Mouse (Mus musculus): Measurements from ENCODE around the gene Ankmy1. TPM values are rescaled to one million over a fixed set of nuclear protein-coding genes. Genes with fewer than 3 reads are reported as not detected.

Ankmy1 gene
- total and polyA plus RNA-seq, 2 experiments, result 0.09 TPM; not detected in 1

GRCm38 (mm10) chr1:92881982-92882381 lies 20.7 kb downstream of the Ankmy1 start:
- Histone ChIP-seq H3K9ac (ENCODE audit: low read depth, low read length) (no peak overlapping the region), H3K27me3 (ENCODE audit: control insufficient read depth, insufficient read depth, low read length) (no peaks in the 10 kb centered on the region), H3K27ac (replicated peaks; ENCODE audit: insufficient read depth, low read depth, low read length) (no peak overlapping the region), H3K4me3 (ENCODE audit: insufficient read depth, low read depth, low read length) (no peak overlapping the region), H3K4me1 (ENCODE audit: control insufficient read depth, insufficient read depth, low read length) (no peaks in the 10 kb centered on the region), H3K79me2 (ENCODE audit: control insufficient read depth, insufficient read depth, low read length) (no peaks in the 10 kb centered on the region), H3K36me3 (ENCODE audit: control insufficient read depth, insufficient read depth, low read length) (no peaks in the 10 kb centered on the region)
- no peak for TF ChIP-seq POLR2A (IDR thresholded peaks at IDR 0.05; ENCODE audit: extremely low read depth, insufficient read depth, low read length)
- 84% methylated on average over 6 of the region's 6 CpGs for WGBS
- DNase-seq (ENCODE audit: extremely low read depth, low read depth, low spot score), result no peak

- H3K36me3 ChIP-seq (ENCODE audit: control insufficient read depth, insufficient read depth, low read length), result no peaks in the 10 kb centered on the region
Observed at GRCm38 (mm10) chr1:92880101-92880500, 22.6 kb downstream of the Ankmy1 start.

GRCm38 (mm10) chr1:92879266-92879665 lies 23.4 kb downstream of the Ankmy1 start:
- Histone ChIP-seq H3K36me3 (ENCODE audit: control insufficient read depth, insufficient read depth, low read length) (no peaks in the 10 kb centered on the region), H3K4me3 (ENCODE audit: insufficient read depth, low read depth, low read length) (no peak overlapping the region), H3K9ac (ENCODE audit: low read depth, low read length) (no peak overlapping the region), H3K4me1 (ENCODE audit: control insufficient read depth, insufficient read depth, low read length) (no peaks in the 10 kb centered on the region), H3K27me3 (ENCODE audit: control insufficient read depth, insufficient read depth, low read length) (no peaks in the 10 kb centered on the region), H3K79me2 (ENCODE audit: control insufficient read depth, insufficient read depth, low read length) (no peaks in the 10 kb centered on the region), H3K27ac (replicated peaks; ENCODE audit: insufficient read depth, low read depth, low read length) (no peak overlapping the region)
- TF ChIP-seq POLR2A (IDR thresholded peaks at IDR 0.05; ENCODE audit: extremely low read depth, insufficient read depth, low read length), result no peak
- no peak for TF ChIP-seq CTCF (IDR thresholded peaks at IDR 0.05; ENCODE audit: low read depth, low read length)
- WGBS, result 92% methylated on average over 12 of the region's 12 CpGs
- no peak for DNase-seq (ENCODE audit: extremely low read depth, low read depth, low spot score)

More at GRCm38 (mm10) chr1:92880101-92880500, 22.6 kb downstream of the Ankmy1 start:
- Histone ChIP-seq H3K9ac (ENCODE audit: low read depth, low read length) (no peak overlapping the region), H3K4me1 (ENCODE audit: control insufficient read depth, insufficient read depth, low read length) (no peaks in the 10 kb centered on the region), H3K27me3 (ENCODE audit: control insufficient read depth, insufficient read depth, low read length) (no peaks in the 10 kb centered on the region), H3K27ac (replicated peaks; ENCODE audit: insufficient read depth, low read depth, low read length) (no peak overlapping the region), H3K4me3 (ENCODE audit: insufficient read depth, low read depth, low read length) (no peak overlapping the region), H3K79me2 (ENCODE audit: control insufficient read depth, insufficient read depth, low read length) (no peaks in the 10 kb centered on the region)
- TF ChIP-seq POLR2A (IDR thresholded peaks at IDR 0.05; ENCODE audit: extremely low read depth, insufficient read depth, low read length), result no peak
- no peak for TF ChIP-seq CTCF (IDR thresholded peaks at IDR 0.05; ENCODE audit: low read depth, low read length)
- DNase-seq (ENCODE audit: extremely low read depth, low read depth, low spot score), result no peak
- 88% methylated on average over 5 of the region's 5 CpGs for WGBS

- H3K79me2 ChIP-seq (ENCODE audit: control insufficient read depth, insufficient read depth, low read length), result no peaks in the 10 kb centered on the region
- no peaks in the 10 kb centered on the region for H3K27me3 ChIP-seq (ENCODE audit: control insufficient read depth, insufficient read depth, low read length)
- 77% methylated on average over 13 of the region's 13 CpGs for WGBS
- H3K27ac ChIP-seq (replicated peaks; ENCODE audit: insufficient read depth, low read depth, low read length), result no peak overlapping the region
- no peak overlapping the region for H3K9ac ChIP-seq (ENCODE audit: low read depth, low read length)
- no peak for DNase-seq (ENCODE audit: extremely low read depth, low read depth, low spot score)
- H3K36me3 ChIP-seq (ENCODE audit: control insufficient read depth, insufficient read depth, low read length), result no peaks in the 10 kb centered on the region
- no peak for TF ChIP-seq CTCF (IDR thresholded peaks at IDR 0.05; ENCODE audit: low read depth, low read length)
- no peak for TF ChIP-seq POLR2A (IDR thresholded peaks at IDR 0.05; ENCODE audit: extremely low read depth, insufficient read depth, low read length)
- no peak overlapping the region for H3K4me3 ChIP-seq (ENCODE audit: insufficient read depth, low read depth, low read length)
- H3K4me1 ChIP-seq (ENCODE audit: control insufficient read depth, insufficient read depth, low read length), result no peaks in the 10 kb centered on the region
Observed at GRCm38 (mm10) chr1:92878066-92878741, 24.5 kb downstream of the Ankmy1 start.

- no peak for DNase-seq (ENCODE audit: extremely low read depth, low read depth, low spot score)
- H3K27me3 ChIP-seq (ENCODE audit: control insufficient read depth, insufficient read depth, low read length), result no peaks in the 10 kb centered on the region
- no peak overlapping the region for H3K4me3 ChIP-seq (ENCODE audit: insufficient read depth, low read depth, low read length)
- no peak overlapping the region for H3K9ac ChIP-seq (ENCODE audit: low read depth, low read length)
- WGBS, result 39% methylated on average over 12 of the region's 12 CpGs
- H3K4me1 ChIP-seq (ENCODE audit: control insufficient read depth, insufficient read depth, low read length), result no peaks in the 10 kb centered on the region
- no peak overlapping the region for H3K27ac ChIP-seq (replicated peaks; ENCODE audit: insufficient read depth, low read depth, low read length)
- TF ChIP-seq POLR2A (IDR thresholded peaks at IDR 0.05; ENCODE audit: extremely low read depth, insufficient read depth, low read length) (no peak), CTCF (IDR thresholded peaks at IDR 0.05; ENCODE audit: low read depth, low read length) (no peak)
- no peaks in the 10 kb centered on the region for H3K79me2 ChIP-seq (ENCODE audit: control insufficient read depth, insufficient read depth, low read length)
- no peaks in the 10 kb centered on the region for H3K36me3 ChIP-seq (ENCODE audit: control insufficient read depth, insufficient read depth, low read length)
Observed at GRCm38 (mm10) chr1:92877431-92877978, 25.2 kb downstream of the Ankmy1 start.

Measured in liver, adult 2 months (tissue).